37 mouse cellular contexts compared by ENCODE assay signal in genomic region chr12:103326569-103326968, GRCm38 (mm10). TPM values are rescaled to one million over a fixed set of nuclear protein-coding genes. Genes with fewer than 3 reads are reported as not detected.
DNase-seq lines count a peak whose midpoint lies in the region; ATAC-seq lines count a peak whose summit lies in the region.
"Had no signal": no experiment of that assay in that cellular context is flagged by ENCODE, and none has a peak within 500 bp of the region (broad histone marks: within the 10 kb centered on the region; RNA-seq: fewer than 3 reads in every experiment).

No protein-coding gene starts in this region.

- H3K4me1 ChIP-seq in heart, embryonic 12.5 days (replicated peaks): peaks cover 62% of the 10 kb centered on the region

- peaks cover 88% of the 10 kb centered on the region for H3K36me3 ChIP-seq in heart, embryonic 12.5 days
- H3K36me3 ChIP-seq: embryonic facial prominence, embryonic 13.5 days; hindbrain, embryonic 12.5 days; intestine, embryonic 15.5 days; limb, embryonic 10.5 days; limb, embryonic 15.5 days; midbrain, embryonic 13.5 days; neural tube, embryonic 15.5 days had no signal

- 0 out of 2 replicates have a peak overlapping the region, but pooled peaks have one; percentile 32 for H3K27ac ChIP-seq in heart, embryonic 12.5 days (ENCODE audit: poor library complexity, severe bottlenecking)
- H3K27ac ChIP-seq: embryonic facial prominence, embryonic 13.5 days; forebrain, embryonic 13.5 days; hindbrain, embryonic 12.5 days; intestine, embryonic 15.5 days; kidney, postnatal 0 days; limb, embryonic 15.5 days; midbrain, embryonic 13.5 days; neural tube, embryonic 15.5 days had no signal

- no peaks in the 10 kb centered on the region for H3K9me3 ChIP-seq in heart, embryonic 12.5 days (replicated peaks)
- H3K9me3 ChIP-seq: embryonic facial prominence, embryonic 13.5 days; forebrain, embryonic 13.5 days; heart, embryonic 13.5 days; hindbrain, embryonic 12.5 days; intestine, embryonic 15.5 days; limb, embryonic 10.5 days; limb, embryonic 15.5 days; midbrain, embryonic 13.5 days; neural tube, embryonic 15.5 days had no signal

- H3K4me3 ChIP-seq in heart, embryonic 12.5 days: no peak overlapping the region
- H3K4me3 ChIP-seq: embryonic facial prominence, embryonic 13.5 days; erythroblast, embryonic 14.5 days; forebrain, embryonic 13.5 days; heart, embryonic 13.5 days; hindbrain, embryonic 12.5 days; intestine, embryonic 15.5 days; limb, embryonic 10.5 days; limb, embryonic 15.5 days; megakaryocyte, embryonic 14.5 days; midbrain, embryonic 13.5 days; neural tube, embryonic 15.5 days had no signal

- DNase-seq in adrenal gland, postnatal 14 days: peak; percentile 35
- no peak for DNase-seq in adrenal gland, postnatal 36 days
- DNase-seq in heart, adult 8-10 months (ENCODE audit: low spot score): no peak
- peak; percentile 22 for DNase-seq in 416B (ENCODE audit: low read depth)
- DNase-seq in fat pad, adult 2 months (ENCODE audit: extremely low read depth, low read depth, low spot score): peak; percentile 69
- DNase-seq in kidney, adult 11 months: no peak
- DNase-seq: adrenal gland, postnatal 10 days; cerebellum, adult 11-12 months; cerebellum, postnatal 10 days; gastrocnemius, postnatal 36 days; heart, postnatal 36 days; kidney, adult 8-10 months; kidney, postnatal 4 days; layer of hippocampus, postnatal 36 days; lung, postnatal 36 days; right cerebral cortex, postnatal 25 days; thymus, adult 18-20 months; thymus, postnatal 25 days had no signal

- WGBS in heart, embryonic 12.5 days: 63% methylated on average over 4 of the region's 4 CpGs

- 0 out of 2 replicates have a peak overlapping the region, but pooled peaks have one; percentile 29 for H3K9ac ChIP-seq in heart, embryonic 12.5 days
- H3K9ac ChIP-seq: embryonic facial prominence, embryonic 13.5 days; forebrain, embryonic 13.5 days; hindbrain, embryonic 12.5 days; intestine, embryonic 15.5 days; limb, embryonic 15.5 days; midbrain, embryonic 13.5 days had no signal

- no peak for ATAC-seq in heart, embryonic 12.5 days (ENCODE audit: insufficient number of reproducible peaks, low FRiP score)
- ATAC-seq in erythroblast, adult 5-6 weeks (replicated peaks; ENCODE audit: low FRiP score, poor library complexity, severe bottlenecking): no peak
- ATAC-seq: forebrain, embryonic 13.5 days; intestine, embryonic 15.5 days had no signal

- no peak overlapping the region for H3K4me2 ChIP-seq in heart, embryonic 12.5 days
- H3K4me2 ChIP-seq: embryonic facial prominence, embryonic 13.5 days; forebrain, embryonic 13.5 days; heart, embryonic 13.5 days; hindbrain, embryonic 12.5 days; intestine, embryonic 15.5 days; limb, embryonic 15.5 days; midbrain, embryonic 13.5 days; neural tube, embryonic 15.5 days had no signal

- H3K27me3 ChIP-seq in heart, embryonic 12.5 days (replicated peaks): peaks cover 10% of the 10 kb centered on the region; the same call in 1 of the 2 replicates

RNA-seq across cellular contexts. Expression of gene Fam181a, which starts 15.8 kb away (rescaled TPM):
- not detected in 2 replicates for total RNA-seq in adrenal gland, postnatal 14 days (2021)
- total RNA-seq in adrenal gland, postnatal 36 days (2021): not detected
- 0.20 TPM in 1 of 2 replicates, not detected in the other for polyA plus RNA-seq in heart, embryonic 12.5 days (2016; fragmentation: Nextera tagmentation; extraction: Ambion mirVana)
- not detected for total RNA-seq in heart, adult 8-10 months (2022)
- not detected in 2 replicates for total RNA-seq in erythroblast, adult 5-6 weeks (2015; ENCODE audit: low replicate concordance)
- total RNA-seq in erythroblast, adult 5-6 weeks (2017; ENCODE audit: low replicate concordance): not detected in 2 replicates
- total RNA-seq: adrenal gland, postnatal 10 days; common myeloid progenitor, adult 5-6 weeks; gastrocnemius, postnatal 36 days; heart, postnatal 36 days; monocyte, adult 5-6 weeks had no signal
- polyA plus RNA-seq: erythroblast, embryonic 14.5 days; heart, embryonic 13.5 days; kidney, postnatal 0 days; limb, embryonic 10.5 days; limb, embryonic 15.5 days; liver, embryonic 16.5 days; lung, embryonic 16.5 days; stomach, embryonic 16.5 days had no signal

RNA-seq across cellular contexts. Expression of gene Asb2, which starts 29.2 kb away (rescaled TPM):
- total RNA-seq in adrenal gland, postnatal 14 days (2021): 1.1 and 2.2 TPM in 2 replicates
- total RNA-seq in adrenal gland, postnatal 36 days (2021): 1 to 10 TPM; 1.1 to 1.3 TPM
- polyA plus RNA-seq in heart, embryonic 12.5 days (2016; fragmentation: Nextera tagmentation; extraction: Ambion mirVana): 218 TPM in 2 replicates
- total RNA-seq in heart, adult 8-10 months (2022): 100 to 1,000 TPM; 485 to 583 (median 548) TPM
- 0.63 TPM in 1 of 2 replicates, not detected in the other for total RNA-seq in erythroblast, adult 5-6 weeks (2015; ENCODE audit: low replicate concordance)
- 0.09 and 0.28 TPM in 2 replicates for total RNA-seq in erythroblast, adult 5-6 weeks (2017; ENCODE audit: low replicate concordance)
- total RNA-seq: common myeloid progenitor, adult 5-6 weeks had no signal

Comparison
In these comparisons a context has a peak if more than half of its experiments do, and no peak if none do; other contexts are left out.
1. DNase-seq: peak in adrenal gland, postnatal 14 days (single experiment), 416B (single experiment) and fat pad, adult 2 months (single experiment); none in adrenal gland, postnatal 36 days (0 of 2), heart, adult 8-10 months (single experiment) and kidney, adult 11 months (single experiment).
2. RNA of gene Asb2, which starts 29.2 kb away (total RNA-seq): 485 to 583 TPM in heart, adult 8-10 months; 1.1 to 1.3 TPM in adrenal gland, postnatal 36 days, 1.1 to 2.2 TPM in adrenal gland, postnatal 14 days and 0.09 to 0.63 TPM in erythroblast, adult 5-6 weeks; every median in the first group is over 100 times any median in the second.